Mouse (Mus musculus) heart, adult 2 months (tissue): ENCODE data around the gene Hyal3. TPM values are rescaled to one million over a fixed set of nuclear protein-coding genes. Genes with fewer than 3 reads are reported as not detected.
A peak's percentile ranks its signal among the peaks of the same experiment; 100 is the strongest.
"Not testable (repeated sequence)": the region's sequence is repeated elsewhere in the genome, so short reads cannot be mapped to it uniquely, and the experiment has no call there.

Experiments used
- DNase-seq, 2 experiments: peaks; one replicate each; pipeline ENCODE4 v3.0.0; 2021
- H3K27ac ChIP-seq: fragments of 200-600 bp; 2 replicates; pipeline ENCODE4 v1.8.1; 2022
- H3K27me3 ChIP-seq: fragments of 200-500 bp; 2 replicates; pipeline ENCODE4 v1.6.1; 2012; ENCODE audit warnings: mild to moderate bottlenecking, low read length, inconsistent platforms, mixed read lengths; ENCODE audit not compliant: control insufficient read depth, insufficient read depth
- H3K36me3 ChIP-seq: fragments of 200-500 bp; 2 replicates; pipeline ENCODE4 v1.6.1; 2012; ENCODE audit warnings: low read length, inconsistent platforms; ENCODE audit not compliant: control insufficient read depth, insufficient read depth
- H3K4me1 ChIP-seq: fragments of 200-500 bp; 2 replicates; pipeline ENCODE4 v1.6.1; 2011; ENCODE audit warnings: low read length; ENCODE audit not compliant: control insufficient read depth, insufficient read depth
- H3K4me3 ChIP-seq: fragments of 200-600 bp; 2 replicates; pipeline ENCODE4 v1.8.1; 2022
- H3K79me2 ChIP-seq: fragments of 200-500 bp; replicated peaks from 2 replicates; pipeline ENCODE4 v1.6.1; 2012; ENCODE audit warnings: mild to moderate bottlenecking, inconsistent platforms, low read length, moderate library complexity, mixed read lengths; ENCODE audit not compliant: control insufficient read depth, insufficient read depth
- H3K9ac ChIP-seq: fragments of 200-500 bp; 2 replicates; pipeline ENCODE4 v1.6.1; 2012; ENCODE audit warnings: low read depth, mild to moderate bottlenecking, control low read depth, inconsistent platforms, low read length, mixed read lengths
- CTCF ChIP-seq: fragments of 200-600 bp; IDR thresholded peaks from 2 replicates; pipeline ENCODE4 v1.8.1; 2022; ENCODE audit warnings: antibody characterized with exemption, mild to moderate bottlenecking, moderate library complexity
- EP300 ChIP-seq: fragments of 200-500 bp; IDR thresholded peaks from 2 replicates; pipeline ENCODE4 v1.6.1; 2011; ENCODE audit warnings: low read depth, low read length, control low read depth; ENCODE audit not compliant: insufficient read depth
- POLR2A ChIP-seq: fragments of 200-500 bp; IDR thresholded peaks from 2 replicates; pipeline ENCODE4 v1.6.1; 2011; ENCODE audit warnings: mild to moderate bottlenecking, low read depth, low read length, control low read depth; ENCODE audit not compliant: insufficient read depth
- WGBS: fragments of 180-500 bp; shearing (Covaris S2); methylation state at CpG from one replicate; pipeline ENCODE4 v1.1.7; 2018; 5-methylcytosine and 5-hydroxymethylcytosine counted together
- intact Hi-C: fragments of 180-260 bp; cut with DNase I; formaldehyde crosslinking; loops from one replicate; pipeline ENCODE4 v1.15.1; 2025
- polyA plus RNA-seq: library from polyadenylated mRNA; depleted of rRNA; stranded (reverse); fragments of >200 nt; gene quantifications from 2 replicates; pipeline ENCODE4 v1.2.3, GENCODE M21; 2012
- total RNA-seq, 2 experiments: library from RNA; stranded (reverse); gene quantifications; 2 replicates each; pipeline ENCODE4 v1.2.3; 2021

Gene Hyal3
- total and polyA plus RNA-seq, 3 experiments, result 0.29 to 0.34 (median 0.31) TPM

DNA sequence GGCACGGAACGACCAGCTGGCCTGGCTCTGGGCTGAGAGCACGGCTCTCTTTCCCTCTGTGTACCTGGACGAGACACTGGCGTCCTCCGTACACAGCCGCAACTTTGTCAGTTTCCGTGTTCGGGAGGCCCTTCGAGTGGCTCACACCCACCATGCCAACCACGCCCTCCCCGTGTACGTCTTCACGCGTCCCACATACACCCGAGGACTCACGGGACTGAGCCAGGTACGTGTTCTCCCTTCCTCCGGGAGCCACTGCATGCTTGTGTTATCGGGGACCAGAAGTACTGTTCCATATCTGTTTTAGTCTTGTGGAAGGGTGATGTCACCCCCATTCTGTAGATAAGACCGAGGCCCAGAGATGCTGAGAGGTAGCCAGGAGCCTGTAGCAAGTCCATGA is 9.8 kb upstream of the Hyal3 start:
- no peak for DNase-seq

DNA sequence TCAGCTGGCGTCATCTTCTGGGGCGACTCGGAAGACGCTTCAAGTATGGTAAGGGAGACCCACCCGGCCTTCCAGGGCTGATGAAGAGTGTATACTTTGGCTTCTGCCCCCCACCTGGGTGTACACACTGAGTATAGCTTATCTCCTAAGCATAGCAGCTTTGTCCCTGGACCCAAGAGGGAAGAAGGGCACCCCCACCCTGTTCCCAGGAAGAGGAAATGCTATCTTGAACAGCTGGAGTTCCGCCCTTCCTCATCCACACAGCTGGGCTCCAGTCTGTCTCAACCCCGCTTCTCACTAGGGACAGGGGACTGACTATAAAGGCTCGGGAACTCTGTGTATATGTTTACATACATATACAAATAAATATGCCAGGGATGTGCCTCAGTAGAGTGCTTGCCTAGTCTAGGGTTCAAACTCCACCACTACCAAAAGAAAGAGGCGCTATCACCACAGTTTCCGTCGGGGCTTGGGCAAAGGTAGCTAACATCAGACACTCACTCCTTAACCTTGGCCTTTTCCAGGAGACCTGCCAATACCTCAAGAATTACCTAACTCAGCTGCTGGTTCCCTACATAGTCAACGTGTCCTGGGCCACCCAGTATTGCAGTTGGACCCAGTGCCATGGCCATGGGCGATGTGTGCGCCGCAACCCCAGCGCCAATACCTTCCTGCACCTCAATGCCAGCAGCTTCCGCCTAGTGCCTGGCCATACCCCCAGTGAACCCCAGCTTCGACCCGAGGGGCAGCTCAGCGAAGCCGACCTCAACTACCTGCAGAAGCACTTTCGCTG is 8.9 kb upstream of the Hyal3 start:
- TF ChIP-seq POLR2A (peak; percentile 57), CTCF (no peak), EP300 (peak; percentile 83)
- 70% methylated on average over 22 of the region's 22 CpGs for WGBS
- Histone ChIP-seq H3K9ac (peak overlapping the region; percentile 79; the same call in 1 of the 2 replicates), H3K79me2 (no peaks in the 10 kb centered on the region), H3K27me3 (no peaks in the 10 kb centered on the region), H3K4me3 (peak overlapping the region; percentile 79), H3K36me3 (no peaks in the 10 kb centered on the region), H3K4me1 (peaks cover 14% of the 10 kb centered on the region), H3K27ac (peak overlapping the region; percentile 95)
- no peak for DNase-seq
- intact Hi-C loops, result no loop called here

More for the DNA sequence above, 9.8 kb upstream of the Hyal3 start:
- H3K27ac ChIP-seq, result peak overlapping the region; percentile 95
- TF ChIP-seq POLR2A (peak; percentile 30; the same call in 1 of the 2 replicates), EP300 (no peak), CTCF (no peak)
- peak overlapping the region; percentile 79 for H3K9ac ChIP-seq
- no peaks in the 10 kb centered on the region for H3K79me2 ChIP-seq
- H3K4me3 ChIP-seq, result peak overlapping the region; percentile 79
- intact Hi-C loops, result no loop called here
- WGBS, result 34% methylated on average over 21 of the region's 21 CpGs
- no peaks in the 10 kb centered on the region for H3K27me3 ChIP-seq
- peaks cover 14% of the 10 kb centered on the region for H3K4me1 ChIP-seq
- no peaks in the 10 kb centered on the region for H3K36me3 ChIP-seq

DNA sequence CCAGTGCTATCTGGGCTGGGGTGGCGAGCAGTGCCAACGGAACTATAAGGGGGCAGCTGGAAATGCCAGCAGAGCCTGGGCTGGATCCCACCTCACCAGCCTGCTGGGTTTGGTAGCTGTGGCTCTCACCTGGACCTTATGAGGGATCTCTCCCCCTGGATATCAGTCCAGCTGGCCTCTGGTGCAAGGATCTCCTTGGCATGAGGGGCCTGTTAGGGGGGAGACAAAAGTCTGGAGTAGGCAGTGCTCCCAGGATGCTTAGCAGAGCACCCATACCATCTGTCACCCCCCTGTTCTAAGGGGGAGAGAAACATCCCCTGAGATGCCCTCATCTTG is 8.3 kb upstream of the Hyal3 start:
- Histone ChIP-seq H3K27ac (peak overlapping the region; percentile 95), H3K4me3 (no peak overlapping the region), H3K36me3 (no peaks in the 10 kb centered on the region), H3K9ac (no peak overlapping the region), H3K79me2 (no peaks in the 10 kb centered on the region), H3K4me1 (peaks cover 15% of the 10 kb centered on the region), H3K27me3 (no peaks in the 10 kb centered on the region)
- no peak for DNase-seq
- no peak for TF ChIP-seq EP300
- no peak for TF ChIP-seq CTCF
- no peak for TF ChIP-seq POLR2A
- intact Hi-C loops, result no loop called here
- WGBS, result 97% methylated on average over 2 of the region's 2 CpGs

DNA sequence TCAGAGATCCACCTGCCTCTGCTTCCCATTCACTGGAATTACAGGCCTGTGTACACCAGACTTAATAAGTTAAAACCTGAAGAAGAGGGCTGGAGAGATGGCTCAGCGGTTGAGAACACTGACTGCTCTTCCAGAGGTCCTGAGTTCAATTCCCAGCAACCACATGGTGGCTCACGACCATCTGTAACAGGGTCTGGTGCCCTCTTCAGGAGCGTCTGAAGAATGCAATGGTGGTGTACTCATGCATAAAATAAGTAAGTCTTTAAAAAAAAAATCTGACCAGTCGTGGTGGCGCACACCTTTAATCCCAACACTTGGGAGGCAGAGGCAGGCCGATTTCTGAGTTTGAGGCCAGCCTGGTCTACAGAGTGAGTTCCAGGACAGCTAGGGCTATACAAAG is 6.8 kb upstream of the Hyal3 start:
- H3K36me3 ChIP-seq, H3K4me3 ChIP-seq, H3K9ac ChIP-seq, H3K27ac ChIP-seq, H3K79me2 ChIP-seq, DNase-seq, intact Hi-C loops, H3K27me3 ChIP-seq: not testable (repeated sequence)
- TF ChIP-seq CTCF, result peak; percentile 43
- 89% methylated on average over 6 of the region's 6 CpGs for WGBS
- H3K4me1 ChIP-seq, result peaks cover 20% of the 10 kb centered on the region

DNA sequence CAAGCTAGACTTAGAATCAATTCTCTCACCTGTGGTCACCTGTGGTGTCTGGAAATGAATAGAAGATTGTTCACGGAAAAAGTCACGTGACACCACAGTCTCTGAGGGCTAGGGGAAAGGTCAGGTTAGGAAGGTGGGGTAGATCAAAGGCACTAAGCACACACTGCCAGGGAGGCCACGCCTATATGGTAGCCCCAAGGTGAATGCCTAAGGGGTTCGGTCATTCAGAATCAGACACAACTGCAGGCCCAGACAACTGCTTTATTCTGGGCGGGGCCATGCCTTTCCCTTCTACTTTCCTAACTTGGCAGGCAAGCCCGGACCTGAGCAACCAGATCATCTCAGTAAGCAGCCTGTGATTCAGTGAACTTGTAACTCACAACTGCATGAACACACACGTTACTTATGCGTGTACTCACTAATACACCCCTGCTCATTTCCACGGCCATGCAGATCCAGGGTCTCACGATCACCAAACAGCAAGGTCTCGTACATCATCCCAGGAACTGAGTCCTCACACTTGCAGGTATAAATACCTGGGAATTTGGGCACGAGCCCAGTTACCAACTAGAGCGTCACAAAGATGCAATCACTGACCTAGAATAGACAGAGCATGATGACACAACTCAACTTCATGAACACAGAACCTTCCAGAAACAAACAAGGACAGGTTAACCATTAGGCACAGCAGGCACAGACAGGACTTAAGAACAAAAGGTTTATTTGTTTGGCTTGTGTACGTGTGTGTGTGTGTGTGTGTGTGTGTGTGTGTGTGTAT is 4.8 kb upstream of the Hyal3 start:
- Histone ChIP-seq H3K27ac (no peak overlapping the region), H3K36me3 (no peaks in the 10 kb centered on the region), H3K4me1 (peaks cover 21% of the 10 kb centered on the region), H3K79me2 (no peaks in the 10 kb centered on the region), H3K9ac (no peak overlapping the region), H3K4me3 (no peak overlapping the region), H3K27me3 (no peaks in the 10 kb centered on the region)
- no peak for DNase-seq
- 77% methylated on average over 14 of the region's 14 CpGs for WGBS
- no peak for TF ChIP-seq POLR2A
- no peak for TF ChIP-seq EP300
- TF ChIP-seq CTCF, result no peak
- intact Hi-C loops, result no loop called here
